Mouse (Mus musculus) embryonic facial prominence, embryonic 14.5 days (tissue): Measurements from ENCODE around the gene Rb1. TPM values are rescaled to one million over a fixed set of nuclear protein-coding genes. Genes with fewer than 3 reads are reported as not detected.
A peak's percentile ranks its signal among the peaks of the same experiment; 100 is the strongest.

Experiments used
- ATAC-seq: fragments of 200-750 bp; cut with Nextera tagmentation; 2 replicates; pipeline ENCODE4 v1.8.0; 2017; ENCODE audit warnings: low read depth, moderate number of reproducible peaks, moderate TSS enrichment
- DNase-seq: peaks from one replicate; pipeline ENCODE4 v3.0.0-alpha.2; 2015; ENCODE audit warnings: low spot score
- H3K27ac ChIP-seq: fragments of 300-500 bp; sonication (generic); replicated peaks from 2 replicates; pipeline ENCODE4 v1.5.1; 2014; ENCODE audit warnings: low read depth, mild to moderate bottlenecking, low read length, moderate library complexity
- H3K27me3 ChIP-seq: fragments of 300-500 bp; sonication (generic); replicated peaks from 2 replicates; pipeline ENCODE4 v1.6.1; 2014; ENCODE audit warnings: low read length; ENCODE audit not compliant: control insufficient read depth, insufficient read depth
- H3K36me3 ChIP-seq: fragments of 300-500 bp; sonication (generic); 2 replicates; pipeline ENCODE4 v1.6.1; 2014; ENCODE audit warnings: low read length, mixed read lengths; ENCODE audit not compliant: control insufficient read depth, insufficient read depth
- H3K4me1 ChIP-seq: fragments of 300-500 bp; sonication (generic); 2 replicates; pipeline ENCODE4 v1.6.1; 2014; ENCODE audit warnings: antibody characterized with exemption, low read length; ENCODE audit not compliant: control insufficient read depth, insufficient read depth
- H3K4me2 ChIP-seq: fragments of 300-500 bp; sonication (generic); 2 replicates; pipeline ENCODE4 v1.6.1; 2014; ENCODE audit warnings: low read depth, mild to moderate bottlenecking, low read length, moderate library complexity, mixed read lengths
- H3K4me3 ChIP-seq: fragments of 300-500 bp; sonication (generic); 2 replicates; pipeline ENCODE4 v1.5.1; 2014; ENCODE audit warnings: low read depth, mild to moderate bottlenecking, low read length
- H3K9ac ChIP-seq: fragments of 300-500 bp; sonication (generic); 2 replicates; pipeline ENCODE4 v1.6.1; 2014; ENCODE audit warnings: low read depth, mild to moderate bottlenecking, low read length, moderate library complexity, mixed read lengths
- H3K9me3 ChIP-seq: fragments of 300-500 bp; sonication (generic); 2 replicates; pipeline ENCODE4 v1.6.1; 2016; ENCODE audit warnings: low read length; ENCODE audit not compliant: control insufficient read depth
- WGBS: fragments of 180-500 bp; shearing (Covaris S2); extraction: QIAGEN DNeasy Blood & Tissue Kit; methylation state at CpG from one replicate; pipeline ENCODE4 v1.1.7; 2014; 5-methylcytosine and 5-hydroxymethylcytosine counted together
- polyA plus RNA-seq: library from polyadenylated mRNA; unstranded; fragments of >200 nt; fragmentation: Nextera tagmentation; extraction: Ambion mirVana; gene quantifications from 2 replicates; pipeline ENCODE4 v1.2.1, GENCODE M21; 2014

Gene Rb1
- polyA plus RNA-seq, 1 experiment from 2014 or later, result 30.1 TPM

- 60% methylated on average over 3 of the region's 3 CpGs for WGBS
- Histone ChIP-seq H3K36me3 (no peaks in the 10 kb centered on the region), H3K4me2 (no peak overlapping the region), H3K27me3 (no peaks in the 10 kb centered on the region), H3K9ac (no peak overlapping the region), H3K27ac (no peak overlapping the region), H3K4me1 (peaks cover 8% of the 10 kb centered on the region; the same call in 1 of the 2 replicates), H3K9me3 (no peaks in the 10 kb centered on the region), H3K4me3 (no peak overlapping the region)
- ATAC-seq (peak; percentile 74), DNase-seq (peak; percentile 52)
Observed at GRCm38 (mm10) chr14:73226346-73226745, 99.3 kb downstream of the Rb1 start.

GRCm38 (mm10) chr14:73222316-73222970 is 103.2 kb downstream of the Rb1 start:
- Histone ChIP-seq H3K4me2 (no peak overlapping the region), H3K4me3 (no peak overlapping the region), H3K27ac (no peak overlapping the region), H3K27me3 (no peaks in the 10 kb centered on the region), H3K4me1 (peaks cover 5% of the 10 kb centered on the region; the same call in 1 of the 2 replicates), H3K9me3 (no peaks in the 10 kb centered on the region), H3K36me3 (no peaks in the 10 kb centered on the region), H3K9ac (no peak overlapping the region)
- DNase-seq (no peak), ATAC-seq (no peak)
- 82% methylated on average over 9 of the region's 9 CpGs for WGBS

GRCm38 (mm10) chr14:73217062-73217461 is 108.6 kb downstream of the Rb1 start:
- 93% methylated on average over 1 of the region's 1 CpGs for WGBS
- Histone ChIP-seq H3K4me1 (no peaks in the 10 kb centered on the region), H3K27ac (no peak overlapping the region), H3K9ac (no peak overlapping the region), H3K9me3 (no peaks in the 10 kb centered on the region), H3K4me2 (no peak overlapping the region), H3K4me3 (no peak overlapping the region), H3K27me3 (no peaks in the 10 kb centered on the region), H3K36me3 (peaks cover 6% of the 10 kb centered on the region)
- ATAC-seq (no peak), DNase-seq (no peak)

GRCm38 (mm10) chr14:73211477-73211876 is 114.1 kb downstream of the Rb1 start:
- Histone ChIP-seq H3K9me3 (no peaks in the 10 kb centered on the region), H3K36me3 (peaks cover 12% of the 10 kb centered on the region), H3K4me2 (no peak overlapping the region), H3K27me3 (no peaks in the 10 kb centered on the region), H3K4me1 (no peaks in the 10 kb centered on the region), H3K27ac (no peak overlapping the region), H3K9ac (no peak overlapping the region), H3K4me3 (no peak overlapping the region)
- DNase-seq (no peak), ATAC-seq (no peak)
- 86% methylated on average over 5 of the region's 5 CpGs for WGBS

GRCm38 (mm10) chr14:73210196-73210595 is 115.4 kb downstream of the Rb1 start:
- Histone ChIP-seq H3K36me3 (peaks cover 9% of the 10 kb centered on the region), H3K4me2 (no peak overlapping the region)
- 93% methylated on average over 8 of the region's 8 CpGs for WGBS

GRCm38 (mm10) chr14:73209262-73209661 is 116.4 kb downstream of the Rb1 start:
- ATAC-seq, result no peak
- no peak overlapping the region for H3K4me3 ChIP-seq
- no peak overlapping the region for H3K27ac ChIP-seq

More at GRCm38 (mm10) chr14:73210196-73210595, 115.4 kb downstream of the Rb1 start:
- H3K27ac ChIP-seq, result no peak overlapping the region
- no peak overlapping the region for H3K4me3 ChIP-seq
- H3K4me1 ChIP-seq, result no peaks in the 10 kb centered on the region
- no peaks in the 10 kb centered on the region for H3K27me3 ChIP-seq
- DNase-seq (no peak), ATAC-seq (no peak)
- no peak overlapping the region for H3K9ac ChIP-seq
- H3K9me3 ChIP-seq, result no peaks in the 10 kb centered on the region

GRCm38 (mm10) chr14:73204016-73204415 is 121.6 kb downstream of the Rb1 start:
- ATAC-seq, result no peak
- no peak overlapping the region for H3K27ac ChIP-seq
- 67% methylated on average over 3 of the region's 3 CpGs for WGBS
- no peak overlapping the region for H3K4me2 ChIP-seq
- no peak for DNase-seq
- H3K27me3 ChIP-seq, result no peaks in the 10 kb centered on the region
- H3K4me3 ChIP-seq, result no peak overlapping the region
- no peak overlapping the region for H3K9ac ChIP-seq
- no peaks in the 10 kb centered on the region for H3K9me3 ChIP-seq
- H3K4me1 ChIP-seq, result no peaks in the 10 kb centered on the region
- peaks cover under 1% of the 10 kb centered on the region; the same call in 1 of the 2 replicates for H3K36me3 ChIP-seq

More at GRCm38 (mm10) chr14:73209262-73209661, 116.4 kb downstream of the Rb1 start:
- Histone ChIP-seq H3K4me1 (no peaks in the 10 kb centered on the region), H3K36me3 (0 out of 2 replicates have a peak, but pooled peaks cover 5% of the 10 kb centered on the region), H3K27me3 (no peaks in the 10 kb centered on the region), H3K4me2 (no peak overlapping the region), H3K9ac (no peak overlapping the region), H3K9me3 (no peaks in the 10 kb centered on the region)
- DNase-seq, result no peak

GRCm38 (mm10) chr14:73201447-73201846 is 124.2 kb downstream of the Rb1 start:
- Histone ChIP-seq H3K36me3 (peaks cover 14% of the 10 kb centered on the region; the same call in 1 of the 2 replicates), H3K9ac (no peak overlapping the region), H3K27ac (no peak overlapping the region), H3K27me3 (no peaks in the 10 kb centered on the region), H3K4me3 (no peak overlapping the region), H3K4me2 (no peak overlapping the region), H3K9me3 (no peaks in the 10 kb centered on the region), H3K4me1 (no peaks in the 10 kb centered on the region)
- 62% methylated on average over 3 of the region's 3 CpGs for WGBS
- DNase-seq (no peak), ATAC-seq (no peak)

- H3K27ac ChIP-seq, result no peak overlapping the region; the same call in 1 of the 2 replicates
- H3K4me2 ChIP-seq, result no peak overlapping the region
- no peaks in the 10 kb centered on the region for H3K9me3 ChIP-seq
- ATAC-seq, result no peak
- WGBS, result 50% methylated on average over 5 of the region's 5 CpGs
- H3K27me3 ChIP-seq, result no peaks in the 10 kb centered on the region
- peaks cover 21% of the 10 kb centered on the region for H3K36me3 ChIP-seq
- no peak overlapping the region for H3K9ac ChIP-seq
- no peaks in the 10 kb centered on the region for H3K4me1 ChIP-seq
- no peak overlapping the region for H3K4me3 ChIP-seq
- DNase-seq, result no peak
Observed at GRCm38 (mm10) chr14:73199058-73199457, 126.6 kb downstream of the Rb1 start.
